Mouse (Mus musculus): Measurements from ENCODE around the gene Ap2a1.
"Not testable (repeated sequence)": the region's sequence is repeated elsewhere in the genome, so short reads cannot be mapped to it uniquely, and the experiment has no call there.

The Ap2a1 gene

GRCm38 (mm10) chr7:44893197-44893596 lies 36.1 kb downstream of the Ap2a1 start:
- no peak for DNase-seq (ENCODE audit: low spot score)

GRCm38 (mm10) chr7:44892276-44892921 lies 36.9 kb downstream of the Ap2a1 start, which contains the start of gene Med25:
Gene Med25, minus strand, starts transcription at chr7:44892712.
- DNase-seq (ENCODE audit: low spot score), result peak; percentile 56

GRCm38 (mm10) chr7:44891611-44892010 lies 37.7 kb downstream of the Ap2a1 start:
- no peak for DNase-seq (ENCODE audit: low spot score)

DNA sequence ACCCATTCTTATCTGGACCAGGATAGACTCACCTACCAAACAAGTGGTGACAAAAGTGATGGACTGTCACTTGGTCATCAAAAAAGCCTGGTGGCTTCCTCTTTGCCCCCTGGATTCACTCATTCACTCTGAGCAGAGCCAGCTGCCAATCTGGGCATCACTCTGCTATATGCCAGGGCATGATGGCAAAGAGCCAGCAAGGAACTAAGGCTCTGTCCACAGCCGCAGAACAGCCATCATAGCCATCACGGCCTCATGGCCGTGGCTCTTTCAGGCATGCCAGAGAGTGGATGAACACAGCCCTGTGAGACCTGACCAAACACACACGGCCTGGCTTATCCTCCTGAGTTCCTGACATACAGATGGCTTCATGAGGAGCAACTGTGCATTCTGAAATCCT lies 38.6 kb downstream of the Ap2a1 start:
- DNase-seq (ENCODE audit: low spot score), result no peak

DNA sequence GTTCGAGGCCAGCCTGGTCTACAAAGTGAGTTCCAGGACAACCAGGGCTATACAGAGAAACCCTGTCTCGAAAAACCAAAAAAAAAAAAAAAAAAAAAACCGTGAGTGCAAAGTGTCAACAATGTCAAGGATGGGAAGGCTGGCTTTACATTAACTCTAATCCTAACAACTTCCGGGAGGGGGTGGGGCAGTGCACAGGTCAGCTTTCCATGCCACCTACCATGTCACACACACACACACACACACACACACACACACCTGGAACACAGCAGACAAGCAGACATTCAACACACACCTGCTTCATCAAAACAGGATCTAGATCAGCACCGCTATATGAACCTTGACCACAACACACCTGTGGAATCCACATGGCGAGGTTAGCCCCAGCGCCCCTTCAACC lies 39.1 kb downstream of the Ap2a1 start:
- no peak for DNase-seq (ENCODE audit: low spot score)

GRCm38 (mm10) chr7:44888256-44889105 lies 40.8 kb downstream of the Ap2a1 start:
- DNase-seq (ENCODE audit: low spot score), result no peak

- no peak for DNase-seq (ENCODE audit: low spot score)
Measured at GRCm38 (mm10) chr7:44886964-44887363, 42.3 kb downstream of the Ap2a1 start.

DNA sequence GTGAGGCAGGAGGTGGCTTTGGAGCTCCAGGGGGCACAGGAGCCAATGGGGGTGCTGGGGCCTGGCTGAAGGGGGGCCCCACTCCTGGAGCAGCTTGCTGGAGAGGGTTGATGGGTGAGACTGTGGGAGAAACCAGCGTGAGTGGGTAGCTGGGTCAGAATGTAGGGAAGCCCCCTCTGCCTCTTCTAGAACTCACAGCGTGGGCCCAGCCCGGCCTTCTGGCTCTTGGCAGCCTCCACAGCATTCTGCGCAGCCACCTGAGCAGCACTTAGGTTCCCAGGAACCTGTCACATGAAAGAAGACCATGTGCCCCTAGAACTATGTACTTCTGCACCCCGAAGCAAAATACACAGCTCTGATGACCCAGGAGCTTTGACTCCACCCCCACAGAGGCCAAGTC lies 44.7 kb downstream of the Ap2a1 start:
- DNase-seq (ENCODE audit: low spot score), result no peak

DNA sequence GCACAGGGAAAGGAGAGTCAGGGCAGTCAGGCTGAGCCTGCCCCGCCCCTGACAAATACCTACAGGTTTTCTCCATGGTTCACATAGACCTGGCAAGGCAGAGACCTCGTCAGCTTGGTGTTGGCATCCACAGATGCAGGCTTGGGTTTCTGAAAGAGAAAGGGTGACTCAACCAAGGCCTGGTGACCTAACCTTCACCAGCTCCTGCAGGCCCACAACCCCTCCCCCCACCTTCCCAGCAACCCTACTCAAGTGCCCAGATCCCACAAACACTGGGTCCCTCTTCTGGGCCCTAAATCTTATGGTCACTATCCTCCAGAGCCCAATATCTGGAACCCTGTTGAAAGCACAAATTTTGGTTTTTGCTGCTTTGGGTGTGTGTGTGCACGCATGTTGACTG lies 46.3 kb downstream of the Ap2a1 start:
- no peak for DNase-seq (ENCODE audit: low spot score)

GRCm38 (mm10) chr7:44877833-44878232 lies 51.5 kb downstream of the Ap2a1 start:
- no peak for DNase-seq (ENCODE audit: low spot score)

- DNase-seq (ENCODE audit: low spot score), result not testable (repeated sequence)
Measured at GRCm38 (mm10) chr7:44871774-44872173, 57.5 kb downstream of the Ap2a1 start.

GRCm38 (mm10) chr7:44871181-44871580 lies 58.1 kb downstream of the Ap2a1 start:
- no peak for DNase-seq (ENCODE audit: low spot score)

- no peak for DNase-seq (ENCODE audit: low spot score)
Measured at GRCm38 (mm10) chr7:44870614-44871013, 58.7 kb downstream of the Ap2a1 start.

GRCm38 (mm10) chr7:44869697-44870528 lies 59.4 kb downstream of the Ap2a1 start, which contains the start of gene Ptov1:
Gene Ptov1, minus strand, starts transcription at chr7:44869788.
- peak; percentile 65 for DNase-seq (ENCODE audit: low spot score)

- no peak for DNase-seq (ENCODE audit: low spot score)
Measured at GRCm38 (mm10) chr7:44868919-44869696, 60.2 kb downstream of the Ap2a1 start.

DNA sequence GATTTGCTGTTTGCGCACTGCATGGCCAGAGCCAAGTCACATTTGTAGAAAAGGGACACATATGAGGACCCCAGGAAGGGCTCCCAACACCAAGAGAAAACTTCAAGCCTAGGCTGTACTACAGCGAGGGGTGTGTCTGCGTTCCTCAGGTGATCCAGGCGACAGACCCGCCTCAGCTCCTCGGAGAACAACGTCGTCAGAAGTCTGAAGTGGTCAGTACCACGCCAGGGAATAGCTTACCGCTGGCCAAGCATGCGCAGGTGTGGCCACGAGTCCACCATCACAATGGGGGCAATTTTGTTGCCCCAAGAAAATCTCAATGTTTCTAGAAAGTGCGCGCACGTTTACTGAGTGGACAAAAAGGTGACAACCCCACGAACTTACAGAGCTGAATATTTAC lies 60.8 kb downstream of the Ap2a1 start:
- DNase-seq (ENCODE audit: low spot score), result no peak

DNA sequence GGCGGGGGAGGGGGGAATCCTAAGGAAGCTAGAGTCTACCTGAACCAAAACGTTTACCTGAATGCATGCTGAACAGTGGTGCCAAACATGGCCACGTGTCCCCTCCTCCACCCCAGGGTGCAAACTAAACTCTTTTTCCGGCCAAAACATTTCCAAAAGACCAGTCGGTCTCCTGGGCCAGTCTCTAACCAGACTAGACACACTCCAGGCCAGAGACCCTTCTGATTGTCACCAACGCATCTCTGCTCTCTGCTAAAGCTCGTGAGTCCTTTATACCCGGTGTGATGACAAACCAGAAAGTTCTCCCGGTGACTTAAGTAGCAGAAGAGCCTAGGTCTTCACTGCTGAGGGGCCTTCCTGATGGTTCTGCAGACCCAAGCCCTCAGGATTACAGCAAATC lies 61.5 kb downstream of the Ap2a1 start:
- no peak for DNase-seq (ENCODE audit: low spot score)

DNA sequence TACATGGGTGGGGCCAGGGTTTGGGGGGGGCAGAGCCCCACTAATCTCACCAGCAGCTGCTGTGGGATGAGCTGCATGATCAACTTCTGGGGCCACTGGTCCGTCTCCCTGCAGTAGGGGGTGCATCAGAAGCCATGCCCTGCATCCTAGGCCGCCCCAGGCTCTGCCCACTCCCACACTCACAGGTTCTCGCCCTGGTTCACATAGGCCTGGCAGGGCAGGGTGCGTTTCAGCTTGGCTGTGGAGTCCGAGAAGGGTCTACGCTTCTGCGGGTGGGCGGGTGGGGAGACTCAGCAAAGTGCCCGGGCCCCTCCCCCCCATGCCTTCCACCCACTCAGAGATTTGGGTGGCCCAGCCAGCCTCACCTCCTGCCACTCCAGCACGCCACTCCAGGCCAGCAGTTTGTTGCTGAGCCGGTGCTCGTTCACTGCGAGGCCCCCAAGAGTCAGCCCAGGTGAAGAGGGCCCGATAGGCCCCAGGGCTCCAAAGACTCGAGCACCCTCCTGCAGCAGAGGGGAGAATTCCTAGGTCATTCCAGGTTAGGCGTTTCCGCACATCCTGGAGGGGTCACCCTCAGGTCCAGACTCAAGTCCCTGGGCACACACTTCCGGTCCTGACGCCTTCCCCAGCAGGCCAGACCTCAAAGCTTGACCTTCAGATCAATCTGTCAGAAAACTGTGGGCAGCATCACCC lies 62.1 kb downstream of the Ap2a1 start:
- no peak for DNase-seq (ENCODE audit: low spot score)

DNA sequence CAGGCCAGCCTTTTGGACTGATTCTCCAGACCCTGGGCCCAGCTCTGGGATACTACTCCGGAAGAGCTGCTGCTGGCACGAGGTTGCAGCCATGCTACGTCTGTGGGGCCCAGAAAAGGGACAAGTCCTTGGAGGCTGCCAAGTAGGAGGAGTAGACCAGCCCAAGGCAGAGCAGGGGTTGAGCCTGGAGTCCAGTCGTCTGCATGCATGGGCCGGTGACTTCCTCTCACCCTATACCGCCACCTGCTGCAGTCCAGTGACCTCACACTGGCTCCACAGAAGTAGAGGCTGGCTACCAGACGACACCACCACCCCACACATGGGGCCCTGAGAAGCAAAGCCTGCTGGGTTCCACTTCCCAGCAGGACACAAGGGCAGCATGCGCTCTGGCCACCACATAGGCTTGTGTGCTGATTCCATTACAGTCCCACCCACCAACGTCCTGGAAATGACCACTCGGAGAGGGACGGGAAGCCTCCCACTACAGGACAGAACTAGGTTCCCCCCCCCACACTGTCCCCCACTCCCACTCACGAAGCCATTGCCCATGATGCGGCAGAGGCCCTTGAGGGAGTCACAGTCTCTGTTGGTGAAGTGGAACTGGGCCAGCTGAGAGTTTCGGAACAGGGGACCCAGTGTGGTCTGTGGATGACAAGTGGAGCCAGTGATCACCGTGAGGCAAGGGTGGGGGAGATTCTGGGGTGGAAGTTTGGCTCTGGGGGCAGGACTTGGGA lies 62.9 kb downstream of the Ap2a1 start:
- DNase-seq (ENCODE audit: low spot score), result no peak
